Mouse (Mus musculus) C2C12 (cell line): ENCODE data around the gene Ppcdc.

ENCODE experiments used
- CEBPB ChIP-seq: IDR thresholded peaks from one replicate; pipeline ENCODE4 v1.6.1; 2011; ENCODE audit warnings: low read depth, mild to moderate bottlenecking, control low read depth, moderate library complexity
- CTCF ChIP-seq: IDR thresholded peaks from one replicate; pipeline ENCODE4 v1.5.1; 2011; ENCODE audit not compliant: control insufficient read depth, insufficient read depth, insufficient read length
- FOSL1 ChIP-seq: IDR thresholded peaks from one replicate; pipeline ENCODE4 v1.8.0; 2011; ENCODE audit warnings: mild to moderate bottlenecking, low read length; ENCODE audit not compliant: poor library complexity, insufficient read depth, severe bottlenecking
- MAX ChIP-seq: IDR thresholded peaks from one replicate; pipeline ENCODE4 v1.6.1; 2011; ENCODE audit warnings: mild to moderate bottlenecking, control low read depth
- MYOD1 ChIP-seq: IDR thresholded peaks from one replicate; pipeline ENCODE4 v1.6.1; 2011; ENCODE audit warnings: low read depth; ENCODE audit not compliant: control insufficient read depth, insufficient read length
- MYOG ChIP-seq: IDR thresholded peaks from one replicate; pipeline ENCODE4 v1.6.1; 2011; ENCODE audit not compliant: control insufficient read depth, insufficient read length; ENCODE audit errors: extremely low read depth
- USF1 ChIP-seq: IDR thresholded peaks from one replicate; pipeline ENCODE4 v1.6.1; 2011; ENCODE audit warnings: low read depth, mild to moderate bottlenecking, control low read depth, moderate library complexity

- TF ChIP-seq CTCF (no peak), CEBPB (no peak), MAX (no peak), USF1 (no peak), FOSL1 (no peak), MYOD1 (no peak), MYOG (no peak)
Observed at GRCm38 (mm10) chr9:57421688-57422111, 18.2 kb downstream of the Ppcdc start.
